Mouse (Mus musculus): Measurements from ENCODE around the gene Ctbp2.

Ctbp2 gene

DNA sequence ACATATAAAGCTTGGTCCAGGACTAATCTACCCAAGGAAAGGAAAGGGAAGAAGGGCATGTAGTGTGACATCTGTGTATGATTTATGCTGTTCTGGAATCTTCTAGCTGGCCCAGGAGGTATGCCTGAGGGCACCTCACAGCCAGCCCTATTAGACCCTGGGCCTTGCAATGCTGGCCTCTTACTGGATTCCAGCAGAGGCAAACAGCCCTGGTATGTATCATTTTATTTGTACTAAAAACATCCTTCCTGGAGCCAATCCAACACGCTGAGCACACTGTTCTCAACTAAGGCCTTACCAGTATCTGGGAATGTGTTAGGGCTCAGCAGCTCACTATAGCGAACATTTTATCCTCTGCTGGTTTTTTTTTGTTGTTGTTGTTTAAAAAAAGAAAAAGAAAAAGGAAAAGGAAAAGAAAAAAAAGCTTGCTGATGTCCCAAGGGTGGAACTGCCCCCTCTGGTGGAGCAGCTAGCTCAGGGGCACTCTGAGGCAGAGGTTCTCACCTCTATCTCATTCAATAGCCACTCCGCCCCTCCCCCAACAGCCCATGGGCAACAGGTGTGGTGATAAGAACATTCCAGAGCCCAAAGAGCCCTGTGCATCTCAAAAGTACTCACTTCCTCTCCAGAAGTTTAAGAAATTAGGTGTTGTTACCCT is 83.3 kb downstream of the Ctbp2 start:
- DNase-seq (ENCODE audit: low spot score), result no peak

GRCm38 (mm10) chr7:133039556-133040255 is 84.4 kb downstream of the Ctbp2 start:
- DNase-seq (ENCODE audit: low spot score), result no peak

DNA sequence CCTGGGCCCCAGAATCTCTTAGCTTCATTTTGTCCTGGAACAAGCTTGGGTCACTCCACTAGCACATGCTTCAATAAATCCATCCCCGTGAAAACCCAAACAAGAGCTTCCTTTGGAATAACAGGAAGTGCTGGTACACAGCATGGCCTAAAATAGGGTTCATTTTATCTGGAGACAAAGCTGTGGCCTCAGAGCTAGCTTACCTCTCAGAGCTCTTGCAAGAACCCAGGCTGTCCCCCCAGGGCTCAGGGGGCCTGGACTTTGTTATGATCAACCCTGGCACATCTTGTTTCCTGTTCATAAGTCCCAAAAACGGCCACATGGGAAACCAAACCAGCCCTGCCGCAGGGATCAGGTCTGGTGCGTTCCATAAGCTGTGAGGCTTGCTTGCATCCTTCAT is 86.5 kb downstream of the Ctbp2 start:
- DNase-seq (ENCODE audit: low spot score), result peak; percentile 21

GRCm38 (mm10) chr7:133037217-133037616 is 86.9 kb downstream of the Ctbp2 start:
- peak; percentile 86 for DNase-seq (ENCODE audit: low spot score)

GRCm38 (mm10) chr7:133035901-133036300 is 88.3 kb downstream of the Ctbp2 start:
- DNase-seq (ENCODE audit: low spot score), result no peak

DNA sequence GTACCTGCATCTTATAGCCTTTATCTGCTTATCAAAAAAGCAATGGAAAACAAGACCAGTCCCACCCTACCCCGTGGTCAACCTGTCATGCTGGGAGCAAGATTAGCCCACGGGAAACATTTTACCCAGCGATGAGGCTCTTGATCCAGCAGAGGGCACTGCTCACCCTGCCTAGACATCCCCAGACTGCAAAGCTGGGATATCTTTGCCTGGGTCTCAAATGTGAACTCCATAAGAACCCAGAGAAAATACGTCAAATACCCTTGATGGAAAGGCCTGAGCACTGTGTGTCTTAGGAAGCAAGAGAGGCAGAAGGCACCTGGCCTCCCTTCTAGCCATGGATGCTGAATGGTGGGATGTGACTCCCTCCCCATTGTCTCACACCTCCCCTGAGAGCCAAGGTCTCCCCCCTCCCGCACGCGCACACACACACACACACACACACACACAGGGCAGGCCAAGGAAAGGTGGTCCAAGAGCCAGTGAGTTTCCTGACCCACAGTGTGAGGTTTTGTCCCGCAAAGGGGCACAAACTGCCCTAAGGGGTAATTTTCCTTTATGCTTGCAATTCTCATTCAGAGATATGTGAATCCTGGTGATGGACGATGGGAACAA is 91.5 kb downstream of the Ctbp2 start:
- DNase-seq (ENCODE audit: low spot score), result peak; percentile 84

GRCm38 (mm10) chr7:133029496-133030047 is 94.6 kb downstream of the Ctbp2 start:
- DNase-seq (ENCODE audit: low spot score), result no peak

DNA sequence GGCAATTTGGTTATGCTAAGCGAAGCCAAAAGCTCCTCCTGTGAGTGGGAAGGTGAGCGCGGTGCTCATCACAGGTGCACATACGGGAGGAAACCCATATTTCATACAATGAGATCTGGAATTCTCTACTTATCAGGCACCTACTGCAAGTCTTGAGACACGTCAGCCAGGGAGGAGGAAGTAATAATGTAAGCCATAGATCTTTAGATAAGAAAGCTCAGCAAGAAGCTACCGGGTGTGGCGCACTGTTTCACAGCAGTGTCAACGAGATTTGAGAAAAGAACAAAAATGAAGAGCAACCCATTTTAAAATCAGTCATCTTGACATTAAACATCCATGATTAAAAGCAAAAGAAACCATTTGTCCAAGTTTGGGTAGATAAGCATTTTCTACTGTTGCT is 95.2 kb downstream of the Ctbp2 start:
- no peak for DNase-seq (ENCODE audit: low spot score)

DNA sequence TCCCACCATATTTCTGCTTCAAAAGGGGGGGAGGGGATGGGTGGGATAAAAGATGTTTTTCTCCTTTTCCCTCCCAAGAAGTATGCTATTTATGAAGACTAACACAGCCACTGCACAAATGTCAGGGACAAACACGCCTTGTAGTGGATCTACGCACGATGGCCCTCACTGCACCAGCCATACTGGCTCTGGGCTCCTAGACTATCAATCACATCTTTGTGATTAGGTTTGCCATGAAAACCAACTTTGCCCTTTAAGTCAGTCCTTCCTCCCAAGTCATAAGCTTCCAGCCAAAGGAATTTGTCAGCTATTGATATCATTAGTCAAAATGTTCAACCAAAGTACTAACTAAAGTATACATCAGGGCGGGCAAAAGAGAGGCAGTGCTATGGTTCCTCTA is 96.2 kb downstream of the Ctbp2 start:
- DNase-seq (ENCODE audit: low spot score), result no peak

DNA sequence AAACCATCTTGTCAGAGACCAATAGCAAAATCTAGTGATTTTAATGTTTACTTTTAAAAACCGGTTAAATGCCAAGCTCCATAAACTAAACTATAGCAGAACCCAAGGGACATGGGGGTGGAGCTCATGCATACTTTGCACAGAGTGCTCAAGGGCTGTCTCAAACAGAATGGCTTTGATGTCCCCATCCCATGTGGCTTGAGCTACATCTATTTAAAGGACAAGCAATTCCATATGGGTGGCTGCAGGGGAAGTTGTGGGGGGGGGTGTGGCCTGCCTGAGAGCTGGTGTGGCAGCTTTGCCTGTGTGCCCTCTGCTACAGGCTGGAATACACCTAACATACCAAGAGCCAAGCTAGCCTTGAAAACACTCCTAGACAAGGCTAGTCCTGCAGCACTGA is 99.5 kb downstream of the Ctbp2 start:
- no peak for DNase-seq (ENCODE audit: low spot score)

GRCm38 (mm10) chr7:133019481-133020020 is 104.6 kb downstream of the Ctbp2 start:
- peak; percentile 42 for DNase-seq (ENCODE audit: low spot score)

DNA sequence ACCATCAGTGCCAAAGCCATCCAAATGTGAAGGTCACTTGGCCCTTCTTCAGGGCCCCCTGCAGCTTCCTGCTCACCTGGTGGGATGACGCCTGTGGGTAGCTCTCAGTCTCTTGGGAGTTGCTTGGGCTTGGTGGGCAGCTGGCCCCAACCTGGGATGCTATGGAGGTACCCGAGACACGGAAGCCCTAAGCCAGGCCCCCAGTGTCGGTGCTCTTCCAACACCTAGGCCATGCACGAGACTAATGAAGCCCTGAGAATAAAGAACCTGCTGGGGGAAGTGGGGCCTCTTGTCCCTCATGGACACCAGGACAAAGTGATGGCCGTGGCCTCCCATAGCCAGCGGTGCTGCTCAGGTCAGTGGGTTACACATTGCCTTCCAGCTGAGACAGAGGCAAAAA is 105.2 kb downstream of the Ctbp2 start:
- DNase-seq (ENCODE audit: low spot score), result no peak

DNA sequence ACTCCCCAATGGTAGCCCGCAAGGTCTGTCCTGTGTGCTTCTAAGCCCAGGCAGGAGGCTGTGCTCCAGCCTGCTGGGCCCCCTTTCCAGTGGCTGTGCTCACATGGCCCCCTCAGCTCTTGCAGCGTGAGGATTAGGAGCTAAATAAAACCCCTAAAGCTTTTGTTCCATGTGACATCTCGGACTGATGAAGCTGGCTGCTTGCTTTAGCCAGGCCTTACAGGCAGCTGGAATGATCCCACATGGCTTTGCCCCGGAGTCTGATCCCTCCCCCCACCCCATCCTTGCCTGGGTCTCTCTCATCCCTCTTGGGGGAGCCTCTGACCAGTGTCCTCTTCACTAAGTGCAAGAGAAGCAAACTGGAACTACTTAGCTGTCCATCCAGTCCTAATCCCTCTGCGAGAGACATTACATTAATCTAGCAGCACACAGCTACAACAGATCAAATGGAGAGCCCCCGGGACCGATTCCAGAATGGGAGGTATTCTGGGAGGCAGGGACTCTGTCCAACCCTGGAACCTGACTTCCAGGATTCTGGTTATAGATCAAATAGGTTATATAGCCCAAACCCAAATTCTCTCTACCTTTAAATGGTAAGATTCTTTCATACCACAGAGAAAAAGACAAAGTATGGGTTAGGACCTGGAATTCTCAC is 108.6 kb downstream of the Ctbp2 start:
- DNase-seq (ENCODE audit: low spot score), result peak; percentile 19

- DNase-seq (ENCODE audit: low spot score), result no peak
Observed at GRCm38 (mm10) chr7:133014631-133015030, 109.5 kb downstream of the Ctbp2 start.

GRCm38 (mm10) chr7:133013923-133014322 is 110.2 kb downstream of the Ctbp2 start:
- DNase-seq (ENCODE audit: low spot score), result no peak

- no peak for DNase-seq (ENCODE audit: low spot score)
Observed at GRCm38 (mm10) chr7:133012637-133013366, 111.4 kb downstream of the Ctbp2 start.

DNA sequence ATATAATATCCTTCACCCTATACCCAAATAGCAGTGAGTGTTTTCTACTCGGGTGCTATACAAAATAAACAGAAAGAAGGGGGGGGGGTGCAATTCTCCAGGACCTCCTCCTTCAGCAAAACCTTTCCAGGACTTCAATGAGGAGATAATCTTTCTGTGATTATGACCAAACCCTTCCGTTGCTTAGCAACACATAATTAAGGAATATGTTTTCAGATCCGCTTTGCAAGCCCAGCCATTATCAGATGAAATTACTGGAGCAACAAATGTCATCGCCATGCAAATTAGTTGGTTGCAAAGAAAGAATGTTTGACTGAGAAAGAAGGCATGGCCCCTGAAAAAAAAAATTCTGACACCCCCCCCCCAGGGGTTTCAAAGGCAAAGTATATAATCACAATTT is 112.5 kb downstream of the Ctbp2 start:
- DNase-seq (ENCODE audit: low spot score), result no peak

DNA sequence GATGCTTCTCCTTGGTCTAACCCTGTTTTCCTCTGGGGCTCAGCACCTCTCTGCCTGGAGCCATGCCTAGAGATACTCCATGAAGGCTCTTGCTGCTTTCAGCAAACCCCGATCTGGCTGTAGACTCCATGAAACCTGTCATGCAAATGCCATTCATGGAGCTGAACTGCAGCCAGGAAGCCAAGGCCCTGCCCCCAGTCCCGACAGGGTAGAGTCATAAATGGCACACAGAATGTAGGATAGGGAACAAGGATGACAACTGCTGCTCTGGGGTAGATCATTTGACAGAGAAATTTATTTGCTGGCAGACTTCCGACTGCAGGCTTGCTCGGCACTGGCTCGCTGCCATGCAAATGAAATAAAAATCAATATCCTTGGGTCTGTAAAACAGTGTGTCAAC is 113.0 kb downstream of the Ctbp2 start:
- no peak for DNase-seq (ENCODE audit: low spot score)

DNA sequence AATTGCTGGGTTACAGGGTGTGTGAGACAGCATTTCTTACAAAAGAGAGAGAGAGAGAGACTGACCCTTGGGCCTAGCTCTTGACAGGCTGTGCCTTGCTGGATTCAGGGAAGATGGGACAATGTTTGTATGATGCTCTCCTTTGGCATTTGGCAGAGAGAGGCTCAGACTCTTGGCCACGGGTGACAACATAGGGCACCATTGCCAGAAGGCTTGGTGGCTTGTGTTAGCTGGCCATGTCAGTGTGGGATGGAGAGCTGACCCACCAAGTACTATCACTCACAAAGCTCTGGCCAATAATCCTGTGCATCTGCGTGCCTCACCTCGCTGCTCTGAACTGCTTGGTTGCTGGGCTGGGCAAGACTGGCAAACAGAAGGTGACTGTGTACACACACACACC is 113.7 kb downstream of the Ctbp2 start:
- no peak for DNase-seq (ENCODE audit: low spot score)

GRCm38 (mm10) chr7:133009676-133010075 is 114.5 kb downstream of the Ctbp2 start:
- DNase-seq (ENCODE audit: low spot score), result no peak

- DNase-seq (ENCODE audit: low spot score), result no peak
Observed at GRCm38 (mm10) chr7:133008663-133009062, 115.5 kb downstream of the Ctbp2 start.

DNA sequence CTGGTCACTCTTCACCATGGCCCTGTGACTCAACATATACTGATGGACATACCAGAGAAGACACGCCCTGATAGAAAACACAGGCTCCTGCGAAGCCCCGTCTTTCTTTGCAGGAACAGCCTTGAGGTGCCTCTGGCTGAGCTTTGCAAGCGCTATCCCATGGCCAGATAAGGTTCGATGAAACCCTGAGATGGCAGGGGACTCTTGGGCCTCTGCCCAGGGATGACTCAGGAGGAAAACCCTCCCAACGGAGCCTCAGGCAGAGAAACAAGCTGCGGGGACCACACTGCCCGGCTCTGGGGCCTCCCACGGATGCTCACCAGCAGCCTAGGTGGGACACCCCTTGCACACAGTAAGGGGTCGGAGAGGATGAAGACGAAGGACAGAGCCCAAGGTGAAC is 116.8 kb downstream of the Ctbp2 start:
- no peak for DNase-seq (ENCODE audit: low spot score)

All from embryo, embryonic 10 days (tissue).